Mouse (Mus musculus) neural tube, embryonic 13.5 days (tissue): Measurements from ENCODE around the gene Oxld1. TPM values are rescaled to one million over a fixed set of nuclear protein-coding genes. Genes with fewer than 3 reads are reported as not detected.

Experiments used
- ATAC-seq: fragments of 200-750 bp; cut with Nextera tagmentation; 2 replicates; pipeline ENCODE4 v1.8.0; 2017; ENCODE audit warnings: low read depth, mild to moderate bottlenecking, moderate TSS enrichment, moderate library complexity
- H3K27ac ChIP-seq: fragments of 300-500 bp; sonication (generic); replicated peaks from 2 replicates; pipeline ENCODE4 v1.5.1; 2015; ENCODE audit warnings: moderate library complexity, mild to moderate bottlenecking, inconsistent platforms
- H3K27me3 ChIP-seq: fragments of 300-500 bp; sonication (generic); 2 replicates; pipeline ENCODE4 v1.6.1; 2015; ENCODE audit warnings: mild to moderate bottlenecking, inconsistent platforms
- H3K36me3 ChIP-seq: fragments of 300-500 bp; sonication (generic); 2 replicates; pipeline ENCODE4 v1.6.1; 2015; ENCODE audit warnings: mild to moderate bottlenecking, inconsistent platforms
- H3K4me1 ChIP-seq: fragments of 300-500 bp; sonication (generic); replicated peaks from 2 replicates; pipeline ENCODE4 v1.6.1; 2015; ENCODE audit warnings: inconsistent platforms
- H3K4me2 ChIP-seq: fragments of 300-500 bp; sonication (generic); 2 replicates; pipeline ENCODE4 v1.6.1; 2015; ENCODE audit warnings: inconsistent platforms, mild to moderate bottlenecking, moderate library complexity
- H3K4me3 ChIP-seq: fragments of 300-500 bp; sonication (generic); 2 replicates; pipeline ENCODE4 v1.5.1; 2015; ENCODE audit warnings: mild to moderate bottlenecking, inconsistent platforms
- H3K9ac ChIP-seq: fragments of 300-500 bp; sonication (generic); 2 replicates; pipeline ENCODE4 v1.6.1; 2015; ENCODE audit warnings: moderate library complexity, mild to moderate bottlenecking, inconsistent platforms
- H3K9me3 ChIP-seq: fragments of 300-500 bp; sonication (generic); 2 replicates; pipeline ENCODE4 v1.6.1; 2016; ENCODE audit warnings: inconsistent platforms
- WGBS: fragments of 180-500 bp; shearing (Covaris S2); methylation state at CpG from one replicate; pipeline ENCODE4 v1.1.7; 2015; 5-methylcytosine and 5-hydroxymethylcytosine counted together
- polyA plus RNA-seq: library from polyadenylated mRNA; unstranded; fragments of >200 nt; fragmentation: Nextera tagmentation; extraction: Ambion mirVana; gene quantifications from 2 replicates; pipeline ENCODE4 v1.2.1, GENCODE M21; 2015

Gene Oxld1
- polyA plus RNA-seq, 1 experiment from 2014 or later, result 10.4 TPM

- 72% methylated on average over 3 of the region's 3 CpGs for WGBS
These were observed 12.4 kb downstream of the Oxld1 start for GRCm38 (mm10) chr11:120445475-120445874.

GRCm38 (mm10) chr11:120444106-120444505 lies 13.8 kb downstream of the Oxld1 start:
- Histone ChIP-seq H3K36me3 (no peaks in the 10 kb centered on the region), H3K27me3 (no peaks in the 10 kb centered on the region), H3K4me1 (no peaks in the 10 kb centered on the region), H3K9ac (no peak overlapping the region), H3K9me3 (no peaks in the 10 kb centered on the region), H3K4me3 (no peak overlapping the region), H3K4me2 (no peak overlapping the region), H3K27ac (no peak overlapping the region)
- no peak for ATAC-seq
- 73% methylated on average over 6 of the region's 6 CpGs for whole genome bisulfite sequencing

More at GRCm38 (mm10) chr11:120445475-120445874, 12.4 kb downstream of the Oxld1 start:
- H3K27ac ChIP-seq, result no peak overlapping the region
- no peaks in the 10 kb centered on the region for H3K4me1 ChIP-seq
- H3K36me3 ChIP-seq, result no peaks in the 10 kb centered on the region
- no peak overlapping the region for H3K4me2 ChIP-seq
- H3K4me3 ChIP-seq, result no peak overlapping the region
- ATAC-seq, result no peak
- no peak overlapping the region for H3K9ac ChIP-seq
- H3K9me3 ChIP-seq, result no peaks in the 10 kb centered on the region
- no peaks in the 10 kb centered on the region for H3K27me3 ChIP-seq

GRCm38 (mm10) chr11:120442765-120443280 lies 15.0 kb downstream of the Oxld1 start:
- Histone ChIP-seq H3K36me3 (no peaks in the 10 kb centered on the region), H3K9ac (no peak overlapping the region), H3K4me3 (no peak overlapping the region), H3K27me3 (no peaks in the 10 kb centered on the region), H3K4me2 (no peak overlapping the region), H3K27ac (no peak overlapping the region), H3K9me3 (no peaks in the 10 kb centered on the region), H3K4me1 (no peaks in the 10 kb centered on the region)
- WGBS, result 87% methylated on average over 3 of the region's 3 CpGs
- ATAC-seq, result no peak

GRCm38 (mm10) chr11:120442344-120442743 lies 15.5 kb downstream of the Oxld1 start, which contains the start of gene Tspan10:
Gene Tspan10, plus strand, starts transcription at chr11:120442644.
- no peaks in the 10 kb centered on the region for H3K9me3 ChIP-seq
- ATAC-seq, result no peak
- H3K36me3 ChIP-seq, result no peaks in the 10 kb centered on the region
- H3K4me2 ChIP-seq, result no peak within 1 kb of the TSS
- H3K4me1 ChIP-seq, result no peaks in the 10 kb centered on the region
- H3K27ac ChIP-seq, result no peak within 1 kb of the TSS
- H3K9ac ChIP-seq, result no peak within 1 kb of the TSS
- 79% methylated on average over 3 of the region's 3 CpGs for WGBS
- no peak within 1 kb of the TSS for H3K4me3 ChIP-seq
- H3K27me3 ChIP-seq, result no peaks in the 10 kb centered on the region

- Histone ChIP-seq H3K4me1 (peaks cover 13% of the 10 kb centered on the region), H3K27ac (peak overlapping the region; percentile 81; the same call in 1 of the 2 replicates), H3K27me3 (no peaks in the 10 kb centered on the region), H3K9ac (peak overlapping the region; percentile 97), H3K36me3 (peaks cover 20% of the 10 kb centered on the region), H3K9me3 (no peaks in the 10 kb centered on the region), H3K4me2 (peak overlapping the region; percentile 90), H3K4me3 (peak overlapping the region; percentile 98)
- ATAC-seq, result no peak
- WGBS, result 31% methylated on average over 12 of the region's 12 CpGs
These were observed 19.9 kb downstream of the Oxld1 start for GRCm38 (mm10) chr11:120437857-120438385.

GRCm38 (mm10) chr11:120437152-120437856 lies 20.6 kb downstream of the Oxld1 start, which contains the start of gene Nploc4:
Gene Nploc4, minus strand, starts transcription at chr11:120437708.
- H3K36me3 ChIP-seq, result peaks cover 26% of the 10 kb centered on the region
- H3K4me2 ChIP-seq, result peak within 1 kb of the TSS; percentile 90
- H3K4me3 ChIP-seq, result peak within 1 kb of the TSS; percentile 98
- peak within 1 kb of the TSS; percentile 97 for H3K9ac ChIP-seq
- peak; percentile 88 for ATAC-seq
- H3K4me1 ChIP-seq, result peaks cover 13% of the 10 kb centered on the region
- no peaks in the 10 kb centered on the region for H3K27me3 ChIP-seq
- under 1% methylated on average over 63 of the region's 77 CpGs for WGBS
- H3K27ac ChIP-seq, result peak within 1 kb of the TSS; percentile 81
- H3K9me3 ChIP-seq, result no peaks in the 10 kb centered on the region

- no peak overlapping the region for H3K27ac ChIP-seq
- H3K9ac ChIP-seq, result no peak overlapping the region
- no peak overlapping the region for H3K4me2 ChIP-seq
- no peak for ATAC-seq
- peaks cover 79% of the 10 kb centered on the region for H3K36me3 ChIP-seq
- no peak overlapping the region for H3K4me3 ChIP-seq
- no peaks in the 10 kb centered on the region for H3K9me3 ChIP-seq
- H3K4me1 ChIP-seq, result peaks cover 4% of the 10 kb centered on the region; the same call in 1 of the 2 replicates
- H3K27me3 ChIP-seq, result no peaks in the 10 kb centered on the region
- 94% methylated on average over 3 of the region's 3 CpGs for WGBS
These were observed 31.1 kb downstream of the Oxld1 start for GRCm38 (mm10) chr11:120426727-120427126.

GRCm38 (mm10) chr11:120423569-120424295 lies 34.1 kb downstream of the Oxld1 start:
- Histone ChIP-seq H3K9me3 (no peaks in the 10 kb centered on the region), H3K4me1 (peaks cover 4% of the 10 kb centered on the region; the same call in 1 of the 2 replicates), H3K27me3 (no peaks in the 10 kb centered on the region), H3K4me2 (no peak overlapping the region), H3K4me3 (no peak overlapping the region), H3K9ac (no peak overlapping the region), H3K36me3 (peaks cover 86% of the 10 kb centered on the region), H3K27ac (no peak overlapping the region)
- ATAC-seq, result no peak
- 69% methylated on average over 9 of the region's 9 CpGs for WGBS

GRCm38 (mm10) chr11:120422651-120423568 lies 35.0 kb downstream of the Oxld1 start:
- no peak overlapping the region for H3K4me2 ChIP-seq
- WGBS, result 74% methylated on average over 13 of the region's 13 CpGs
- H3K9me3 ChIP-seq, result no peaks in the 10 kb centered on the region
- peaks cover 4% of the 10 kb centered on the region; the same call in 1 of the 2 replicates for H3K4me1 ChIP-seq
- no peak overlapping the region for H3K4me3 ChIP-seq
- peaks cover 86% of the 10 kb centered on the region for H3K36me3 ChIP-seq
- H3K9ac ChIP-seq, result no peak overlapping the region
- no peak for ATAC-seq
- no peaks in the 10 kb centered on the region for H3K27me3 ChIP-seq
- H3K27ac ChIP-seq, result 0 out of 2 replicates have a peak overlapping the region, but pooled peaks have one; percentile 18

- peaks cover 4% of the 10 kb centered on the region; the same call in 1 of the 2 replicates for H3K4me1 ChIP-seq
- H3K9me3 ChIP-seq, result no peaks in the 10 kb centered on the region
- peaks cover 92% of the 10 kb centered on the region for H3K36me3 ChIP-seq
- no peak overlapping the region for H3K4me3 ChIP-seq
- no peaks in the 10 kb centered on the region for H3K27me3 ChIP-seq
- WGBS, result 53% methylated on average over 1 of the region's 1 CpGs
- H3K4me2 ChIP-seq, result no peak overlapping the region
- ATAC-seq, result no peak
- no peak overlapping the region for H3K27ac ChIP-seq
- no peak overlapping the region for H3K9ac ChIP-seq
These were observed 39.3 kb downstream of the Oxld1 start for GRCm38 (mm10) chr11:120418592-120418991.

GRCm38 (mm10) chr11:120417852-120418251 lies 40.0 kb downstream of the Oxld1 start:
- Histone ChIP-seq H3K27me3 (no peaks in the 10 kb centered on the region), H3K36me3 (peaks cover 92% of the 10 kb centered on the region), H3K4me2 (no peak overlapping the region), H3K27ac (no peak overlapping the region), H3K9ac (no peak overlapping the region), H3K9me3 (no peaks in the 10 kb centered on the region), H3K4me1 (no peaks in the 10 kb centered on the region), H3K4me3 (no peak overlapping the region)
- no peak for ATAC-seq
- 90% methylated on average over 7 of the region's 7 CpGs for WGBS
